Mouse (Mus musculus): Measurements from ENCODE around the gene Epha2. TPM values are rescaled to one million over a fixed set of nuclear protein-coding genes. Genes with fewer than 3 reads are reported as not detected.

Gene Epha2
- total RNA-seq, 4 experiments from 2014 or later: 4.6 to 7.1 (median 5.2) TPM

DNA sequence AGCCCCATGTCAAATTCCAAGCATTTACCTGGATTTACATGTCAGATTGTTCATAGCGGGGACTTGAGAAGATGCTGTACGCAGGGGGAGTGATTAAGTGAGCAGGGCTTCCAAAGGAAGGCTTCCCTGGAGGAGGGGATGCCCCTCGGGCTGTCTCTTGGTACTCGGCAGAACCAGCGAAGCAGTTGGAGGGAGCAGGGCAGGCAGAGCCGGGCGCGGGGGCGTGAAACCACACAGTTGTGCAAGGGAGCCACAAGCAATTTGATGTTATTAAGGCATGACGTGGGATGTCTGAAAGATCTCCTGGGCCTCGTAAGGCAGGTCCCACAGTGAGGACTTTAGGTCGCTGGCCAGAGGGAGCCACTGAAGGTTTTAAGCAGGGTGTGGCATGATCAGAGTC, 28.9 kb downstream of the Epha2 start:
- DNase-seq (ENCODE audit: low spot score): no peak

DNA sequence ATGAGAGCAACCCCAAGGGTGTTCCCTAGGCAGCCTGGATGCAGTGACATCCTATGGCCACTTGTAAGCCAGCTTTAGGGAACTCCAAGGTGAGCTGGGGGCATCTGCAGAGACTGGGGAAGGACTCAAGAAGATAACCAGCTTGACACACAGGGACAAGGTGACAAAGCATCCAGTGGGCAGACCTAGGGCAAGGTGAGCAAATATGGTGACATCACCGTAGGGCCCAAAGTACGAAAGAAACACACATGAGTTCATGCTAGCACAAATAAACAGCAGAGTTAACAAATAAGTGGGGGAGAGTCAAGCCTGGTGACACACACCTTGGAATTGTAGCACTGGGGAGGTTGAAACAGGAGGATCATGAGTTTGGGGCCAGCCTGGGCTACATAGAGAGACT, 30.4 kb downstream of the Epha2 start:
- no peak for DNase-seq (ENCODE audit: low spot score)

DNA sequence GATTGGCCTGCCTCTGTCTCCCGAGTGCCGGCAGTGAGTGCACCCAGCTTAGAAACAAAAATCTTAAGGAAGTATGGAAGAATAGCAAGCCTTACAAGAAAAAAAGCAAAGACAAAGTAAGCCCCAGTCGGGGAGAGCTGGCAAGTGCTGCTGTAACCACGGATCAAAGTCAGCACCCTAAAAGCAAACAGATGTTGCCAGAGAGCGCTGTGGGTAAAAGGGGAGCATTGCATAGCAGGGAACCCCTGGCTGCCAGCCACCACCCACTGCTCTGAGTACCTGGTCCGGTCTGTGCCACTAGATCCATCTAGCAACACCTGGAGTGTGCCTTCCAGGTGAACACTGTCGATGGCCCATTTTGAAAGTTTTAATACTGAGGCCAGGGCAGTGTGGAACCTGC, 31.2 kb downstream of the Epha2 start:
- DNase-seq (ENCODE audit: low spot score): no peak

DNA sequence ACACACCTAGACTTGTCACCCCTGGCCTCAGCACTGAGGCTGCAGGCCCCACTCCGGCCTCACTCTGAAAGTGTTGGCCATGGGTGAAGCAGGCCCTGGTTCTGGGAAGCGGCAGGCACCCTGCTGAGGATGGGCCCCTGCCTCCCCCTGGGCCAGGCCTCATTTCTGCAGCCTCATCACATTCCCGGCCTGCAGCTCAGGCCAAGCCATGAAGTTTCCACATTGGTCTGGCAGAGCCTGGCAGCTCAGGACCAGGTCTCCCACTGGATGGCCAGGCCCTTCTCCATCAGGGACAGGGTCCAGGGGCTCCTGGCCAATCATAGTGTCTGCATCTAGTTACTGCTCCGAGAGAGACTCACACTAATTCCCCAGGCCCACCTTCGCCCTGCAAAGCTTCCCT, 33.7 kb downstream of the Epha2 start:
- no peak for DNase-seq (ENCODE audit: low spot score)

DNA sequence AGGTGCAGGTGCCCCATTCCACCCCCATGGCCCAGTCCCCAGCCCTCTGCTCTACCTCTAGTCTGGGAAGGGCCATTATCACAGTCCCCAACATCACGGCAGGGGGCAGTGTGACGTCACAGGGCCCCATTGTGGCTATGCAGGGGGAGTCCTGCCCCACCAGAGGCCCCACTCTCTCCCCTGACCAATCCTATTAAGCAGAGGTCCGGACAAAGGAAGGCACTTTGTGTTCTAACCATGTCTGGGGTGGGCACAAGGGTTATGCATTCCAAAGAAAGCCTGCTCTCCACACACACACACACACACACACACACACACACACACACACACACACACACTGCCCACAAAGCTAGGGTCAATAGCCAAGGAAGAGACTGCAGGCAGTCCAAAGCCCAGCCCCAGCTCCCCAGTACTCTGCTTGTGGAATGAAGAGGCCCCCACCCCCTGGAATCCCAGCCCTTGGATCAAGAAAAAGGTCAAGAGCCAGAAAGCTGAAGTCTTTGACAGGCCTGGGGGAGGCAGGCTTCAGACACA, 34.3 kb downstream of the Epha2 start:
- DNase-seq (ENCODE audit: low spot score): no peak

DNA sequence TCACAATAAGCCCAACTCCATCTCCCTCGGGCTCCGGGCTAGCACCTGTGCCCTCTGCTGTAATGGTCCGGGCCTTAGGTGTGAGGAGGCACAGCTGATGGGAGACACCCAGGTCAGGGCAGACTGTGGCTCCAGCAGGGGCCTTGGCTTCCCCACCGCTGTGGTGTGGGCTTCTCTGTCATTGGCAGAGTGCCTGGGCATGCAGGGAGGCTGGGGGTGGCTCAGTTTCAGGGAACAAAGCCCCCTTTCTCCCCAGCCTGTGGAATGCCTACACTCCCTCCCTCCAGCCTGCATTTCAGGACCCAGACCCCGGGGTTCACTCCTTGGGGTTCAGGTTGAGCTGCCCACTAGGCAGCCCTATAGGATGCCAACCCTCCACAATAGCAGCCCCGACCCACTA, 35.2 kb downstream of the Epha2 start:
- no peak for DNase-seq (ENCODE audit: low spot score)

DNA sequence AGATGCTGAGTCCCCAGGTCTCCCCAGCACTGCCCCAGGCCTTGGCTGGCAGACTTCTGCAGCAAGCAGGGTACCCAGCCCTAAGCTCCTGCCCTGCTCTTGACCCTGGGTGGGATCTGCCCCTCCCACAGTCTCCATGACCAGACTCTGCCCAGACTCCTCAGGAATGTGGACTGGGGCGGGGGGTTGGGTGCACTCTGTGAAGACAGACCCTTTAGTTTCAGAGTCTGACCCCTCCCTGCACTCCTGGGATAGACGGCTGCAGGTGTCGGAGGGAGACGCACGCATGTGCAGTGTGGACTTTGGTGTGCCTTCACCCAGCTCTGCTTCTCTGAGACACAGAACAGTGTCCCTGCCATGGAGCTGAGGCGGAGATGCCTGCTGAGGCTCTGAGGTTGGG, 36.9 kb downstream of the Epha2 start:
- no peak for DNase-seq (ENCODE audit: low spot score)

DNA sequence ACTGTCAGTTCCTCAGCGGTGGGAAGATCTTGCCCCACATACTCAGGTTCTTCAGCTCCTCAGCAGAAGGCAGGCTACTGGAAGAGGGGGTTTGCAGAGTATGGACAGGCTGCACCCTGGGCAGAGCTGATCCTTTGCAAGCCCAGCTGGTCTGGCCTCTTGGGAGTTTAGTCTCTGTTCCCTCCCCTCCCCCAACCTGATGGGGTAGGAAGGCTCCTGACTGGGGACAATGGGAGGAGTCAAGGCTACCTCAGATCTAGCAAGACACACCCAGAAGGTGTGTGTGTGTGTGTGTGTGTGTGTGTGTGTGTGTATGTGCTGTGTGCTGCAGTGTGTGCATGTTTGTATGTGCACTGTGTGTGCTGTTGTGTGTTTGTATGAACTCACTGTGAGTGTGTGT, 37.8 kb downstream of the Epha2 start:
- no peak for DNase-seq (ENCODE audit: low spot score)

DNA sequence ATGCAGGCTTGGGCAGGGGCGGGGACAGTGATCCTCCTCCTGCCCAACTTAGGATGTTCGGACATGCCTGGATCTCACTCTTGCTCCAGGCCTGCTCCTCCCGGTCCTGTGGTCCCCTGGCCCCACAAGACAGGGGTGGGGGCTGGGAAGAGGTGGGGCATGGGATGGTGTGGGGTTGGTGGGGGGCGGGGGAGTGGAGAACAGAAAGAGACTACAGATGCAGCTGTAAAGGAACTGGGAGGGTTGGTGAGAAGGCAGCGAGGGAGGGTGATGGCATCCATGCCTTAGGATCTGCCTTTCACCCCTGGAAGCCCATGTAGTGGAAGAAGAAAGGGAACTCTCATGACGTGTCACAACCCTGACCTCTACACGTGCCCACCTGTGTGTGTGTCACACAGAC, 40.4 kb downstream of the Epha2 start:
- DNase-seq (ENCODE audit: low spot score): no peak

DNA sequence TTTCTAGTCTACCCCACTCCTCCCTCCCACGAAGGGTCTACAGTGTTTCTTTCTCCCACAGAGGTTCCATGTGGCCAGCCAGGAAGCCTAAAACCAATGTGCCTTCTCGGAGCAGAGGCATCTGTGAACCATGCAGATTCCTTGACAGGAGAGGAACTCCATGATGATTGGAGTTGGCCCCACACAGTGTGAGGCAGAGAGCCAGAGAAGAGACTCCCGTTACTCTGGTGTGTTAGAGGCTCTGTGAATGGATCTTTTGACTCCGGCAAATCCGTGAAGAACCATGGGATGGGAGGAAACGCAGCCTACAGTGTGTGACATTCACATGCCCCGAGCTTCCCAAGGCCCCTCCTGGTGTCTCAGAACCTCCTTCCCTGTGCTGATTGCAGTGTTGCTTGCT, 42.5 kb downstream of the Epha2 start:
- no peak for DNase-seq (ENCODE audit: low spot score)

DNA sequence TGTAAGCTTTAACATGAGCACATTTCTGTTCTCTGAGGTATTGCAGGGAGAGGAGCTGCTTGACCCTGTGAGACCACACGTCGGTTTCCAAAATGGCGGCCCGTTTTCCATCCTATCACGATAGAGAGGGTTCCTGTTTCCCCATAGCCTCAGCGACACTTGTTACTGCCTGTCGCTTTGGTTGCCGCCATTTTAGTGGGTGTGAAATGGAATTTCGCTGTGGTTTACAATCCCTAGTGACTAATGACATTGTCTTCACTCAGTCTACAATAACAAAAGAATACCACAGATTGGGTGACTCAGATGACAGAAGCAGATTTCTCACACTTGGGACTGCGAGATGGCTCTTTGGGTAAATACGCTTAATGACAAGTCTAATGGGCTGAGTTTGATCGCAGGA, 44.2 kb downstream of the Epha2 start:
- DNase-seq (ENCODE audit: low spot score): no peak

DNA sequence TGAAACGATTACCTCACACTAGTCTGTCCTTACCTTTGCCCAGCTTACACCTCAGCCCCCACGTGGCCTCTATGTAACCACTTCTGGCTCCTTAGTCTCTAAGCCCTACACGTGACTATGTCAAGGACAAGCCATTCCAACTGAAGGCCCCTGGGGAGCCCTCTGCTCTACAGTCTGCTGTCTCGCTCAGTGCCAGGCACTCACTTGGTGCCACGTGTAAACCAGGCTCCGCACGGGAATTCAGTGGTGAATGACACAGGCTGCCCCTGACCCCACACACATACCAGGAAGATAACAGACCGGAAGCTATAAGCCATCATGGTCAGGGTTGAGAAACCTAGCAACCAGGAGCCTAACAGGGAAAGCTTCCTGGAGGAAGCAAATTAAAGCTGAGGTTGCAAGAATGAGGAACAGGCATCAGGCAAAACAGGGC, 46.3 kb downstream of the Epha2 start:
- DNase-seq (ENCODE audit: low spot score): no peak

DNA sequence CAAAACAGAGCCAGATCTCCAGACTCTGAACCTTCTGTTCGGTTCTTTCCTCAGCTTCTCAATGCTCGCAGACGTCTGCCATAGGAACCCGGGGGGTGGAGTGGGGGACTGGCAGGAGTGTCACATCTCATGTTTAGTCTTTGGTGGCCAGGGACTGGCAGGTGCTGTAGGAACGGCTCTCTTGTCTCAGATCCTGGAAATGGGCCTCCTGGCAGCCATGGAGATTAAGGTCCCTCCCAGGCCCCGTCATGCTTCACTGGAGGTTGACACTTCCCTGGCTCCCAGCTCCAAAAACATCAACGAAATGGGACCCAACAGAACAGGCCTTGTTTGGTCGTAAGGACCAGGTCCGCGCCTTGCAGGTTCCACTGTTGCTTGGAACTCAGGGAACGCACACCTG, 47.6 kb downstream of the Epha2 start:
- DNase-seq (ENCODE audit: low spot score): no peak

DNA sequence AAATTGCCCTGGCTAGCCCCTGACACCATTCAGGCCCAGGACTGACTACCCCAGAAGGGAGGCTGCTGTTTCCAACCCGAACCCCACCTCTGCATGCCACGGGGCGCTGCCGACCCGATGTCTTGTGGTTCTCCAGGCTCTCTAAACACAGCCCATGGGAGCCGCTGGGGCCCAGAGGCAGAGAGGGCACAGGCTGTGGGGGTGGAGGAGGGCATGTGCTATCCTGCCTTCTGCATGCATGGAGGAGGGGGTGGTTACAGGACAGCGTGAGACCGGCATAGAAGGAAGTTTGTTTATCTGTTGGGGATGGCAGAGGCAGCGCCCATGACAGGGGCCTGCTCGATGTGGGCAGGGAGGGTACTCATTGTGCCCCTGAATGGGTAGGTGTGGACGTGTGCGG, 49.0 kb downstream of the Epha2 start:
- DNase-seq (ENCODE audit: low spot score): no peak

DNA sequence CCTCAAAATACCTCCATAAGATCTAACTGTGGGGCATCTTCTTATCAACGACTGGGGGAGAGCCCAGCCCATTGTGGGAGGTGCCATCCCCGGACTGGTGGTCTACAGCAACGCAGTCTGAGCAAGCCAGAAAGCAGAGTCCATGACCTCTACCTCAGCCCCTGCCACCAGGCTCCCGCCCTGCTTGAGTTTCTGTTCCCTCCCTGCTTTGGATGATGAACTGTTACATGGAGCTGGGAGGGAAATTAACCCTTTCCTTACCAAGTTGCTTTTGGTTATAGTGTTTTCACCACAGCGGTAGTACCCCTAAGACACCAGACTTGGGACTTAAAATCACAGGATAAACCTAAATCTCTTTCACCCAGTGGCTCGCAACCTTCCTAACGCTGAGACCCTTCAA, 50.9 kb downstream of the Epha2 start:
- no peak for DNase-seq (ENCODE audit: low spot score)

DNA sequence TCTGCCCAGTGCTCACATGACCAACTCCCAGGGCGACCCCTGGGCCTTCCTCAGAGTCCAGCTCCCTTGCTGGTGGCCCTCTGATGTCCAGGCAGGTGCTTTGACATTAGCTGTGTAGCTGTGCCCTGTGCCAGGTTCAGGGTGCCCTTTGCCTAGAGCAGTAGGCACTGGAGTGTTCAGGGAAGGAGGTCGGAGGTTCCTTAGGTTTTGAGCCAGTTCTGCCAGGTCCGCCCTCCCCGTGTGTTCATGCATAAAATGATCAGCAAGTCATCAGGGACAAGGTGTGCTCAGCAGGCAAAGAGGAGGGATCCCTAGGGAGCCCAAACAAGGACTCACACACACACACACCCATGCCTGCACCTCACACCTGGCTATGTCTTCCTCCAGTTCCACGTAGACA, 51.9 kb downstream of the Epha2 start:
- no peak for DNase-seq (ENCODE audit: low spot score)

DNA sequence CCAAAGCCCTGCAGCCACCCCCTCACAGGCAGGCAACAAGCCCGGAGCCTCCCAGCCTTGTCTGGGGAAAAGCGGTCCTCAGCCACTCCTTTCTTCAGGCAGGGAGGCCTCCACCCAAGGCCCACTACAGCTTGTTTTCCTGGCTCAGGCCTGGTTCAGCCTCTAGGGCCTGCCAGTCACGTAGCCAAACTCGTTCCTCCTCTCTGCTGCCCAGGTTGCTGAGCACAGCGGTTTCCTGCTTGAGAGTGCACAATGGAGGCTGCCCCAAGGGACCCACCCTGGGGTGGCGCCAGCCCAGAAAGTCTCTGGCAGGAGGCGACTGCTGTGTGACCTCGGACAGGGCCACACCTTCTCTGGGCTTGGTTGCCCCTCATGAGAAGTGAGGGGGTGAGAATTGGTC, 52.8 kb downstream of the Epha2 start:
- DNase-seq (ENCODE audit: low spot score): peak; percentile 56

DNA sequence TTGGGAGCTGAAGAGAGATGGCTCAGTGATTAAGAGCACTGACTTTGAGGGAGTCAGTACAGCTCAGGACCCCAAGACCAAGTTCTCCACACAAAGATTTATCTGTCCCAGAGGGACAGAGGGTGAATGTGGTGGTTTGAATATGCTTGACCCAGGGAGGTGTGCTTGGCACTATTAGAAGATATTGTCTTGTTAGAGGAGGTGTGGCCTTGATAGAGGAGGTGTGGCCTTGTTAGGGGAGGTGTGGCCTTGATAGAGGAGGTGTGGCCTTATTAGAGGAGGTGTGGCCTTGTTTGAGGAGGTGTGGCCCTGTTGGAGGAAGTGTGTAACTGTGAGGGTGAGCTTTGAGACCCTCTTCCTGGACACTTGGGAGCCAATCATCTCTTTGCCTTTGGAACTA, 56.8 kb downstream of the Epha2 start:
- DNase-seq (ENCODE audit: low spot score): no peak

DNA sequence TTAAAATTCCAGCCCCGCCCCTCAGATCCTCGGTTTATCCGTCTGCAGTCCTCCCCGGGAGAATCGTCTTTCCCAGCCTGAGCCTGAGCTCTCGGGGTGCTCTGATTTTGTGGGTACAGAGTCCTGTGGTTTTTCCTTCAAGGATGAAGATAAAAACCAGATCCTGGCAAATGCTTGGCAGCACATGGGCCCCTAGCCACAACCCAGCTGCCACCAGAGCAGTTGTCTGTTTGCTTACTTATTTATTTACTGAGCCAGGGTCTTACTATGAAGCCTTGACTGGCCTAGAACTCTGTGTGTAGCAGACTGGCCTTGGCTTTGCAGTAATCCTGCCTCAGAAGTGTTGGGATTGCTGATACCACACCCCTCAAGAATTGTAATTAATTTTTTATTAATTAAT, 58.2 kb downstream of the Epha2 start:
- no peak for DNase-seq (ENCODE audit: low spot score)

DNA sequence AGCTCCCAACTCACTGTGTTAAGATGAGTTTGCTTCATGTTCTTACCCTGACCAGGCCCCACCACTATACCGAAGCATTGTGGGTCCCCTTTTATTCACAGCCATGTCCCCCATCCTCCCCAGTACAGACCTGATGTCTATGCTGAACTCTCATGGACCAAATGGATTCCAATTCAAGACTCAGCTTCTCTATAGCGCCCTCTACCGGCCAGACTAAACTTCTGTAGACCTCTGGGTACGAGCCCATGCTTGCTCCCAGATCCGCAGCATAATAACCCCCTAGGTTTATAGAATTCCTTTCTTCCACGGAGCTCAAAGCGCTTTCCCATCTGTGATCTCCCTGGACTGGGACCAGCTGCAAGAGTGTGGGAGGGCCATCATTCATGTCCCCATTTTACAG, 59.8 kb downstream of the Epha2 start:
- no peak for DNase-seq (ENCODE audit: low spot score)

DNA sequence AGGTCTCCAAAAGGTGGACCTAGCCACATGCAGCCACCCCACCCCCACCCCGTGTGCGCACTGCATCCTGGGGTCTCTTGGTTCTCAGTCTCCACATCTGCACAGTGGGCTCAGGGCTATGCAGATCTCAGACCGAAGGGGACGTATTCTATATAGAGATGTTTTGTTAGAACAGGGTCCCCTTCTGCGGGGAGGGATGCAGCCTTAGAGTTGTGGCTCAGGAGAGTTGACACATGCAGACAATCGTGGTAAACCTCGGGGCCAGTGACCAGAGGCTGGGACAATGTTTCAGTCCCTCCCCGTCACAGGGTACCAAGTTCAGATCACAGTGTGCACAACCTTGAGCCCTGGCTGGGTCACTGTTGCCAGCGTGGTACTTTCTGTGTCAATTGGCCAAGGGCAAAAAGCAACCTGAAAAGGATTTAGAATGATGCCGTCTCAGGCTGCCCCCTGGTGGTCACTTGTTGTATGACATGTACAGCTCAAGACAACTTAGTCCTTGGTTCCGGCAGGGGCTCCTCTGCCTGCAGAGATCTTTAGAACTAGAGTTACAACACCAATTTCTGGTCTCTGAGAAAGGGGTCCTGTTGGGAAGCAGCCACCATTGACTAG, 62.0 kb downstream of the Epha2 start:
- DNase-seq (ENCODE audit: low spot score): peak; percentile 82

DNA sequence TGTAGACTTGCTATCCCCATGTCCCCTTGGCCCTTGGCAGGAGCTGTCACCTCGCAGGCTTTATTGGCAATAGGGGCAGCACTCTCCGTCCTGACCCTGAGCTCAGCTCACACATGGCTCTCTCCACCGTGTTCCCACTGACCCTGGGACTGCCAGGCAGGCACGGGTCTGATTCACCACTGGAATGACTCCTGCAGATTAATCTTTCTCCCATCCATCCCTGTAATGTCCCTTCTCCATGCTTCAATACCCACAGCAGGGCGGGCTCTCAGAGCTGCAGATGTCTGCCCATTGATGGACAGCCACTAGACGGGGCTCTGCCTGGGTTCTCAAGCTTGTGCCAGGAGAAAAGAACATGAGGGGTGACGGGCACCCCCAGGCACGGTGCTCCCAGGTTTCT, 64.1 kb downstream of the Epha2 start:
- DNase-seq (ENCODE audit: low spot score): no peak

DNA sequence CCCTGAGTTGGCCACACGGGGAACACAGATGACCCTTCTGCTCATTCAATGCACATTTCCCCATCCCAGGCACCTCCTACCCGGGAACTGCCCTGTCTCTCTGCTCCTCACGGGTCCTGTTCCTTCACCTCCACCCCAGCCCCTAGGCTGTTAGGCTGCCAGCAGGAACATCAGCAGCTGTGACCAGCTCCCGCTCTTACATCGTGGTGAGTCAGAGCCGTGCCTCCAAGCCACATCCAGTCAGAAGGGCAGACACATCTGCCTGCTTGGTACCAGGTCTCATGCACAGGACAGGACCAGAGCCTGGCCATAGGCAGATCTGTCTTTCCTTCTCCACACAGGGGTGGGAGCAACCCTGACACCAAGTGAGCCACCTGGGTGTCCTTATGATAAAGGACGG, 64.8 kb downstream of the Epha2 start:
- no peak for DNase-seq (ENCODE audit: low spot score)
